Mouse (Mus musculus): ENCODE measurements around the gene Afap1l2.

GRCm38 (mm10) chr19:56946727-56947126, 61.3 kb downstream of the Afap1l2 start:
- TF ChIP-seq CTCF (IDR thresholded peaks at IDR 0.05; ENCODE audit: borderline replicate concordance, control insufficient read depth, extremely low read depth, insufficient read depth, low read length, poor library complexity): no peak
- no peak for TF ChIP-seq POLR2A (IDR thresholded peaks at IDR 0.05; ENCODE audit: control insufficient read depth, extremely low read depth, insufficient read depth, low read length, poor library complexity)

Measured in thymus, adult 2 months (tissue).